Mouse (Mus musculus) cerebellum, adult 2 months (tissue): ENCODE results near the gene Gm49387.

Experiments
- CTCF ChIP-seq: fragments of 200-500 bp; IDR thresholded peaks from 2 replicates; pipeline ENCODE4 v1.5.1; 2011; ENCODE audit warnings: low read depth, mild to moderate bottlenecking, control low read depth, low read length, moderate library complexity, borderline replicate concordance; ENCODE audit not compliant: insufficient read depth
- POLR2A ChIP-seq: fragments of 200-500 bp; IDR thresholded peaks from 2 replicates; pipeline ENCODE4 v1.6.1; 2011; ENCODE audit warnings: low read length, control low read depth, borderline replicate concordance; ENCODE audit not compliant: insufficient read depth

GRCm38 (mm10) chr14:31658126-31658680 lies 17.5 kb upstream of the Gm49387 start:
- TF ChIP-seq CTCF: no peak
- TF ChIP-seq POLR2A: no peak
